Mouse (Mus musculus): ENCODE measurements around the gene Hexb. TPM values are rescaled to one million over a fixed set of nuclear protein-coding genes. Genes with fewer than 3 reads are reported as not detected.

Gene Hexb
- polyA plus RNA-seq, 1 experiment from 2014 or later = 45.2 TPM

GRCm38 (mm10) chr13:97196925-97197218 lies 1.3 kb downstream of the Hexb start:
- Histone ChIP-seq H3K36me3 (no peaks in the 10 kb centered on the region), H3K4me1 (replicated peaks) (peaks cover 22% of the 10 kb centered on the region), H3K27ac (replicated peaks) (no peak overlapping the region), H3K9ac (no peak overlapping the region), H3K27me3 (no peaks in the 10 kb centered on the region), H3K4me2 (no peak overlapping the region; the same call in 1 of the 2 replicates), H3K4me3 (no peak overlapping the region), H3K9me3 (no peaks in the 10 kb centered on the region)
- no peak for ATAC-seq (ENCODE audit: low FRiP score, low read depth)
- 79% methylated on average over 2 of the region's 2 CpGs for WGBS

- WGBS = 53% methylated on average over 12 of the region's 12 CpGs
- no peak for ATAC-seq (ENCODE audit: low FRiP score, low read depth)
- Histone ChIP-seq H3K36me3 (no peaks in the 10 kb centered on the region), H3K9me3 (no peaks in the 10 kb centered on the region), H3K27ac (replicated peaks) (no peak overlapping the region), H3K4me1 (replicated peaks) (peaks cover 22% of the 10 kb centered on the region), H3K27me3 (no peaks in the 10 kb centered on the region), H3K4me2 (no peak overlapping the region; the same call in 1 of the 2 replicates), H3K9ac (no peak overlapping the region), H3K4me3 (no peak overlapping the region)
Observed at GRCm38 (mm10) chr13:97196186-97196924, 1.8 kb downstream of the Hexb start.

- ATAC-seq (ENCODE audit: low FRiP score, low read depth) = 0 out of 2 replicates have a peak, but pooled peaks have one; percentile 36
- WGBS = 33% methylated on average over 7 of the region's 7 CpGs
Observed at GRCm38 (mm10) chr13:97193420-97193819, 4.7 kb downstream of the Hexb start.

GRCm38 (mm10) chr13:97192649-97193048 lies 5.5 kb downstream of the Hexb start:
- WGBS = 82% methylated on average over 11 of the region's 11 CpGs
- Histone ChIP-seq H3K9ac (no peak overlapping the region), H3K27ac (replicated peaks) (no peak overlapping the region), H3K27me3 (no peaks in the 10 kb centered on the region), H3K4me1 (replicated peaks) (peaks cover 14% of the 10 kb centered on the region), H3K36me3 (no peaks in the 10 kb centered on the region), H3K9me3 (no peaks in the 10 kb centered on the region), H3K4me2 (no peak overlapping the region), H3K4me3 (no peak overlapping the region)
- no peak for ATAC-seq (ENCODE audit: low FRiP score, low read depth)

More at GRCm38 (mm10) chr13:97193420-97193819, 4.7 kb downstream of the Hexb start:
- H3K9me3 ChIP-seq = no peaks in the 10 kb centered on the region
- H3K4me1 ChIP-seq (replicated peaks) = peaks cover 19% of the 10 kb centered on the region
- H3K36me3 ChIP-seq = no peaks in the 10 kb centered on the region
- H3K27ac ChIP-seq (replicated peaks) = no peak overlapping the region
- no peak overlapping the region for H3K9ac ChIP-seq
- H3K4me3 ChIP-seq = no peak overlapping the region
- no peak overlapping the region for H3K4me2 ChIP-seq
- H3K27me3 ChIP-seq = no peaks in the 10 kb centered on the region

- H3K27ac ChIP-seq (replicated peaks) = no peak overlapping the region
- no peak overlapping the region for H3K9ac ChIP-seq
- H3K9me3 ChIP-seq = no peaks in the 10 kb centered on the region
- no peaks in the 10 kb centered on the region for H3K27me3 ChIP-seq
- 88% methylated on average over 5 of the region's 5 CpGs for WGBS
- no peaks in the 10 kb centered on the region for H3K4me1 ChIP-seq (replicated peaks)
- no peak overlapping the region for H3K4me2 ChIP-seq
- H3K36me3 ChIP-seq = no peaks in the 10 kb centered on the region
- ATAC-seq (ENCODE audit: low FRiP score, low read depth) = no peak
- H3K4me3 ChIP-seq = no peak overlapping the region
Observed at GRCm38 (mm10) chr13:97187693-97188092, 10.5 kb downstream of the Hexb start.

- Histone ChIP-seq H3K27me3 (no peaks in the 10 kb centered on the region), H3K4me2 (no peak overlapping the region), H3K4me3 (no peak overlapping the region), H3K4me1 (replicated peaks) (no peaks in the 10 kb centered on the region), H3K27ac (replicated peaks) (no peak overlapping the region), H3K9ac (no peak overlapping the region), H3K36me3 (no peaks in the 10 kb centered on the region), H3K9me3 (no peaks in the 10 kb centered on the region)
- ATAC-seq (ENCODE audit: low FRiP score, low read depth) = no peak
- 84% methylated on average over 4 of the region's 4 CpGs for WGBS
Observed at GRCm38 (mm10) chr13:97186346-97186745, 11.8 kb downstream of the Hexb start.

GRCm38 (mm10) chr13:97184656-97185055 lies 13.5 kb downstream of the Hexb start:
- H3K9me3 ChIP-seq = no peaks in the 10 kb centered on the region
- H3K4me1 ChIP-seq (replicated peaks) = no peaks in the 10 kb centered on the region
- H3K4me3 ChIP-seq = no peak overlapping the region
- H3K36me3 ChIP-seq = no peaks in the 10 kb centered on the region
- no peak for ATAC-seq (ENCODE audit: low FRiP score, low read depth)
- H3K9ac ChIP-seq = no peak overlapping the region
- no peak overlapping the region for H3K4me2 ChIP-seq
- H3K27ac ChIP-seq (replicated peaks) = no peak overlapping the region
- 57% methylated on average over 5 of the region's 5 CpGs for WGBS
- H3K27me3 ChIP-seq = no peaks in the 10 kb centered on the region

GRCm38 (mm10) chr13:97184168-97184567 lies 14.0 kb downstream of the Hexb start:
- H3K9me3 ChIP-seq = no peaks in the 10 kb centered on the region
- ATAC-seq (ENCODE audit: low FRiP score, low read depth) = no peak

GRCm38 (mm10) chr13:97182821-97183220 lies 15.3 kb downstream of the Hexb start:
- H3K27ac ChIP-seq (replicated peaks) = no peak overlapping the region
- no peak for ATAC-seq (ENCODE audit: low FRiP score, low read depth)
- H3K4me2 ChIP-seq = no peak overlapping the region
- H3K9ac ChIP-seq = no peak overlapping the region
- no peaks in the 10 kb centered on the region for H3K27me3 ChIP-seq
- H3K4me1 ChIP-seq (replicated peaks) = no peaks in the 10 kb centered on the region
- H3K9me3 ChIP-seq = no peaks in the 10 kb centered on the region
- peaks cover 7% of the 10 kb centered on the region; the same call in 1 of the 2 replicates for H3K36me3 ChIP-seq
- H3K4me3 ChIP-seq = no peak overlapping the region
- 68% methylated on average over 4 of the region's 4 CpGs for WGBS

More at GRCm38 (mm10) chr13:97184168-97184567, 14.0 kb downstream of the Hexb start:
- H3K4me2 ChIP-seq = no peak overlapping the region
- no peaks in the 10 kb centered on the region for H3K4me1 ChIP-seq (replicated peaks)
- no peak overlapping the region for H3K27ac ChIP-seq (replicated peaks)
- 94% methylated on average over 2 of the region's 2 CpGs for WGBS
- no peak overlapping the region for H3K4me3 ChIP-seq
- no peaks in the 10 kb centered on the region for H3K36me3 ChIP-seq
- H3K9ac ChIP-seq = no peak overlapping the region
- H3K27me3 ChIP-seq = no peaks in the 10 kb centered on the region

GRCm38 (mm10) chr13:97180113-97180828 lies 17.9 kb downstream of the Hexb start:
- Histone ChIP-seq H3K9me3 (no peaks in the 10 kb centered on the region), H3K36me3 (peaks cover 20% of the 10 kb centered on the region), H3K27ac (replicated peaks) (no peak overlapping the region; the same call in 1 of the 2 replicates), H3K4me2 (no peak overlapping the region), H3K4me1 (replicated peaks) (no peaks in the 10 kb centered on the region), H3K9ac (no peak overlapping the region), H3K4me3 (no peak overlapping the region), H3K27me3 (no peaks in the 10 kb centered on the region)
- 64% methylated on average over 6 of the region's 6 CpGs for WGBS
- no peak for ATAC-seq (ENCODE audit: low FRiP score, low read depth)

GRCm38 (mm10) chr13:97178943-97179342 lies 19.2 kb downstream of the Hexb start:
- no peaks in the 10 kb centered on the region for H3K27me3 ChIP-seq
- ATAC-seq (ENCODE audit: low FRiP score, low read depth) = no peak
- H3K4me3 ChIP-seq = no peak overlapping the region
- no peaks in the 10 kb centered on the region for H3K9me3 ChIP-seq
- H3K4me1 ChIP-seq (replicated peaks) = no peaks in the 10 kb centered on the region
- H3K9ac ChIP-seq = no peak overlapping the region
- H3K27ac ChIP-seq (replicated peaks) = no peak overlapping the region
- H3K4me2 ChIP-seq = no peak overlapping the region
- peaks cover 33% of the 10 kb centered on the region for H3K36me3 ChIP-seq
- WGBS = 66% methylated on average over 7 of the region's 7 CpGs

- H3K36me3 ChIP-seq = peaks cover 53% of the 10 kb centered on the region
Observed at GRCm38 (mm10) chr13:97176731-97177130, 21.4 kb downstream of the Hexb start.

More at GRCm38 (mm10) chr13:97176731-97177130, 21.4 kb downstream of the Hexb start:
- Histone ChIP-seq H3K27ac (replicated peaks) (no peak overlapping the region), H3K4me3 (no peak overlapping the region), H3K27me3 (no peaks in the 10 kb centered on the region), H3K4me2 (no peak overlapping the region), H3K9ac (no peak overlapping the region), H3K4me1 (replicated peaks) (no peaks in the 10 kb centered on the region), H3K9me3 (no peaks in the 10 kb centered on the region)
- 89% methylated on average over 5 of the region's 5 CpGs for WGBS
- no peak for ATAC-seq (ENCODE audit: low FRiP score, low read depth)
